Mouse (Mus musculus): ENCODE data around the gene Col11a2. TPM values are rescaled to one million over a fixed set of nuclear protein-coding genes. Genes with fewer than 3 reads are reported as not detected.

The Col11a2 gene
- polyA plus RNA-seq, 1 experiment = 15.2 TPM

GRCm38 (mm10) chr17:34092197-34092875 is 53.1 kb downstream of the Col11a2 start, which contains the start of gene H2-Oa:
Gene H2-Oa (plus strand): TSS chr17:34092340.
- Histone ChIP-seq H3K4me3 (replicated peaks; ENCODE audit: insufficient read depth, low read depth, low read length) (no peak within 1 kb of the TSS), H3K27me3 (ENCODE audit: control insufficient read depth, insufficient read depth, low read length) (no peaks in the 10 kb centered on the region), H3K4me1 (ENCODE audit: control insufficient read depth, insufficient read depth, low read length) (no peaks in the 10 kb centered on the region), H3K27ac (ENCODE audit: insufficient read depth, low read length) (no peak within 1 kb of the TSS)
- 45% methylated on average over 11 of the region's 11 CpGs for WGBS
- DNase-seq = no peak
- TF ChIP-seq CTCF (IDR thresholded peaks at IDR 0.05; ENCODE audit: borderline replicate concordance, insufficient read depth, low read depth, low read length) (no peak), POLR2A (IDR thresholded peaks at IDR 0.05; ENCODE audit: borderline replicate concordance, insufficient read depth, low read length) (no peak)

- no peak for DNase-seq
- 27% methylated on average over 7 of the region's 7 CpGs for WGBS
These were observed 54.1 kb downstream of the Col11a2 start for GRCm38 (mm10) chr17:34093199-34093874.

DNA sequence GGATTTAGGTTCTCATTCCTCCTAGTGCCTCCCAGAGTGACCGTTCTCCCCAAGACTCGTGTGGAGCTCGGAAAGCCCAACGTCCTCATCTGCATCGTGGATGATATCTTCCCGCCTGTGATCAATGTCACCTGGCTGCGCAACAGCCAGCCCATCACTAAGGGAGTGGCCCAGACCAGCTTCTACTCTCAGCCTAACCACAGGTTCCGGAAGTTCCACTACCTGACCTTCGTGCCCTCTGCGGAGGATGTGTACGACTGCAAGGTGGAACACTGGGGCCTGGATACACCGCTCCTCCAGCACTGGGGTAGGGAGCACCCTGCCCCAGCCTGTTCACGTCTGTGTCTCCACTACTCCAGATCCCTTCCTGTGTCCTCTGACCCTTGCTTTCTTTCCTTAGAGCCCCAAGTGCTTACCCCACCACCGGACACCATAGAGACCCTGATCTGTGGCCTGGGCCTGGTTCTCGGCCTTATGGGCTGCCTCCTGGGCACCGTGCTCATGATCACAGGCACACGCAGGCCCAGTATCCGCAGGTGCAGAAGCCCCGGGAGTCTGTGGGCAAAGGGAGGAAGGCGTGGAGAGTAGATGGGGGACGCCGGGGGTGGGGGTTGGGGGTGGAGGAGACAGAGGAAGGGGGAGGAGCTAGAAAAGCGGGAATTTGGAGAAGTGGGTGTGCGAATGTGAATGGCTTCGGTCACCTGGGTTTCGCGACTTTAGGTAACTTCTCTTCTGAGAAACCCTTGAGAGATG is 55.2 kb downstream of the Col11a2 start:
- Histone ChIP-seq H3K4me1 (ENCODE audit: control insufficient read depth, insufficient read depth, low read length) (no peaks in the 10 kb centered on the region), H3K27ac (ENCODE audit: insufficient read depth, low read length) (no peak overlapping the region), H3K4me3 (replicated peaks; ENCODE audit: insufficient read depth, low read depth, low read length) (no peak overlapping the region), H3K27me3 (ENCODE audit: control insufficient read depth, insufficient read depth, low read length) (no peaks in the 10 kb centered on the region)
- no peak for TF ChIP-seq POLR2A (IDR thresholded peaks at IDR 0.05; ENCODE audit: borderline replicate concordance, insufficient read depth, low read length)
- TF ChIP-seq CTCF (IDR thresholded peaks at IDR 0.05; ENCODE audit: borderline replicate concordance, insufficient read depth, low read depth, low read length) = no peak
- WGBS = 84% methylated on average over 27 of the region's 27 CpGs
- DNase-seq = no peak

More at GRCm38 (mm10) chr17:34093199-34093874, 54.1 kb downstream of the Col11a2 start:
- Histone ChIP-seq H3K4me1 (ENCODE audit: control insufficient read depth, insufficient read depth, low read length) (no peaks in the 10 kb centered on the region), H3K27ac (ENCODE audit: insufficient read depth, low read length) (no peak overlapping the region), H3K4me3 (replicated peaks; ENCODE audit: insufficient read depth, low read depth, low read length) (no peak overlapping the region), H3K27me3 (ENCODE audit: control insufficient read depth, insufficient read depth, low read length) (no peaks in the 10 kb centered on the region)
- TF ChIP-seq POLR2A (IDR thresholded peaks at IDR 0.05; ENCODE audit: borderline replicate concordance, insufficient read depth, low read length) = no peak
- TF ChIP-seq CTCF (IDR thresholded peaks at IDR 0.05; ENCODE audit: borderline replicate concordance, insufficient read depth, low read depth, low read length) = no peak

DNA sequence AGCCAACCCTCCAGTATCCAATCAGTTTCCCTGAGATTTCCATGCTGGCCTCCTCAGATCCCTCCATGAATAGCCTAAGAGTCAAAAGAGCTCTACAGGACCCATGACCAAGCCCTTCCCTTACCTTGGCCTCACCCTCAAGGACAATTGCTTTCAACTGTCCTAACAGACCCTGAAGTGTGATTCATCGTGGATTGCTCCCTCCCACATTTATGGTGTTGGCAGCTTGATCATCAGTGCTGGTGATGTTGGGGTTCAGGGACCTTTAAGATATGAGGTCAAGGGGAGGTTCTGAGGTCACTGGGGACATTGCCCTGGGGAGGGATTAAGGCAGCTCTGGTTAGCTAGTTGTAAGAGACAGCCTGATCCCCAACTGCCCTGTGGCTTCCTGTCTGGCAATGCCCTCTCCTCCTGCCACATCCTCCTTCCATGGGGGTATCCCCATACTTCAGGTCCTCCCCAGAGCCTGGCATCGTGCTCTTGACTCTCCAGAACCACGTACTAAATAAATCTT is 57.3 kb downstream of the Col11a2 start:
- no peak for DNase-seq
- no peak overlapping the region for H3K27ac ChIP-seq (ENCODE audit: insufficient read depth, low read length)
- 68% methylated on average over 3 of the region's 3 CpGs for WGBS
- H3K27me3 ChIP-seq (ENCODE audit: control insufficient read depth, insufficient read depth, low read length) = no peaks in the 10 kb centered on the region
- no peak for TF ChIP-seq CTCF (IDR thresholded peaks at IDR 0.05; ENCODE audit: borderline replicate concordance, insufficient read depth, low read depth, low read length)
- H3K4me3 ChIP-seq (replicated peaks; ENCODE audit: insufficient read depth, low read depth, low read length) = no peak overlapping the region
- H3K4me1 ChIP-seq (ENCODE audit: control insufficient read depth, insufficient read depth, low read length) = no peaks in the 10 kb centered on the region

GRCm38 (mm10) chr17:34097272-34097671 is 58.0 kb downstream of the Col11a2 start:
- TF ChIP-seq POLR2A (IDR thresholded peaks at IDR 0.05; ENCODE audit: borderline replicate concordance, insufficient read depth, low read length) (no peak), CTCF (IDR thresholded peaks at IDR 0.05; ENCODE audit: borderline replicate concordance, insufficient read depth, low read depth, low read length) (no peak)
- H3K27me3 ChIP-seq (ENCODE audit: control insufficient read depth, insufficient read depth, low read length) = no peaks in the 10 kb centered on the region
- H3K4me3 ChIP-seq (replicated peaks; ENCODE audit: insufficient read depth, low read depth, low read length) = no peak overlapping the region
- DNase-seq = no peak
- WGBS = 34% methylated on average over 5 of the region's 5 CpGs
- H3K4me1 ChIP-seq (ENCODE audit: control insufficient read depth, insufficient read depth, low read length) = no peaks in the 10 kb centered on the region
- no peak overlapping the region for H3K27ac ChIP-seq (ENCODE audit: insufficient read depth, low read length)

- Histone ChIP-seq H3K4me3 (replicated peaks; ENCODE audit: insufficient read depth, low read depth, low read length) (no peak overlapping the region), H3K27ac (ENCODE audit: insufficient read depth, low read length) (no peak overlapping the region), H3K4me1 (ENCODE audit: control insufficient read depth, insufficient read depth, low read length) (no peaks in the 10 kb centered on the region), H3K27me3 (ENCODE audit: control insufficient read depth, insufficient read depth, low read length) (no peaks in the 10 kb centered on the region)
- WGBS = 59% methylated on average over 10 of the region's 10 CpGs
- no peak for TF ChIP-seq CTCF (IDR thresholded peaks at IDR 0.05; ENCODE audit: borderline replicate concordance, insufficient read depth, low read depth, low read length)
- TF ChIP-seq POLR2A (IDR thresholded peaks at IDR 0.05; ENCODE audit: borderline replicate concordance, insufficient read depth, low read length) = no peak
- DNase-seq = no peak
These were observed 59.7 kb downstream of the Col11a2 start for GRCm38 (mm10) chr17:34098709-34099479.

DNA sequence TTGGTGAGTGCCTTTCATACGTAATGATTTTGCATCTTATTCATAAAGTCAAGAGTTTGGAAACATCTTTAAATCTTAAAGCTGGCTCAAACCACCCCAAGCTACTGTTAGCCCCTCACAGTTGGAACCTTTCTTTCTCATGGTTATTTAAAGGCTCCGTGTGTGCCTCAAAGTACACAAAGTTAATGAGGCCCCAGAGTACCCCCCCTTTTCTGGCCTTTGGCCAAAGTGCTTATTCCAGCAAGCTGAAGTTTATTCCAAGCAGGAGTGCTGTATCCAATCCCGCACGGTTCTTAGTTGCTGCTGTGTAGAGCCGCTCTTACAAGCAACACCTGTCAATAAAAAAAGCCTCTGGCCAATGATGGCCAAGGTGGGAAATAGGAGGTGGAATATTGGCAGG is 60.3 kb downstream of the Col11a2 start:
- no peaks in the 10 kb centered on the region for H3K27me3 ChIP-seq (ENCODE audit: control insufficient read depth, insufficient read depth, low read length)
- no peak overlapping the region for H3K27ac ChIP-seq (ENCODE audit: insufficient read depth, low read length)
- no peaks in the 10 kb centered on the region for H3K4me1 ChIP-seq (ENCODE audit: control insufficient read depth, insufficient read depth, low read length)
- TF ChIP-seq POLR2A (IDR thresholded peaks at IDR 0.05; ENCODE audit: borderline replicate concordance, insufficient read depth, low read length) = no peak
- H3K4me3 ChIP-seq (replicated peaks; ENCODE audit: insufficient read depth, low read depth, low read length) = no peak overlapping the region
- DNase-seq = no peak
- WGBS = 36% methylated on average over 5 of the region's 5 CpGs
